Mouse (Mus musculus) mouse embryonic stem cell (cell line): Measurements from ENCODE around the gene Sertad3.

Experiments used
- in situ Hi-C, 2 experiments: fragments of 300-500 bp; cut with MboI; formaldehyde crosslinking; loops; 1 replicate in 1 of 2; 3 replicates in 1 of 2; pipeline ENCODE4 v1.14.3; 2019 to 2020; ENCODE audit warnings: low sequenced_read_pairs in 2 of 2, low pct_unique_long_range_greater_than_20kb in 1 of 2, mixed read lengths in 1 of 2; ENCODE audit not compliant: unreplicated experiment in 1 of 2

Gene Sertad3

GRCm38 (mm10) chr7:27458614-27459013 is 15.0 kb upstream of the Sertad3 start:
- in situ Hi-C loops = no loop called here

DNA sequence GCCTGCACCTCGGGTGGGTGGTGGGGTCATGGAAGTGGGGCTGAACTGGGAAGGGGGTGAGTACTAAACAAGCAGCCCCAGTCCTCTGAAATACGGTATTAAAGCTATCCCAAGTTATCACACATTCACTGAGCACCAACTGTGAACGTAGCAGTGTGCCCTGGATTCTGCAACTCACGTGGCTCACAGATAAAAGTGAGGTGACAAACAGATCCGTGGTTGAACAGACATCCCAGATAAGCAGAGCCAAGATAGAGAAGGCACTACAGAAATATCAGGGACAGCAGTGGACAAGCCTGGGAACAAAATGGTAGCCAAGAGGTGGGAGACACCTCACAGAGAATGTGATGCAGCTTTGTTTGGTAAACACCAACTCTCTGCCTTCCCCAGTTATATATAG is 13.9 kb upstream of the Sertad3 start:
- in situ Hi-C loops = no loop called here

DNA sequence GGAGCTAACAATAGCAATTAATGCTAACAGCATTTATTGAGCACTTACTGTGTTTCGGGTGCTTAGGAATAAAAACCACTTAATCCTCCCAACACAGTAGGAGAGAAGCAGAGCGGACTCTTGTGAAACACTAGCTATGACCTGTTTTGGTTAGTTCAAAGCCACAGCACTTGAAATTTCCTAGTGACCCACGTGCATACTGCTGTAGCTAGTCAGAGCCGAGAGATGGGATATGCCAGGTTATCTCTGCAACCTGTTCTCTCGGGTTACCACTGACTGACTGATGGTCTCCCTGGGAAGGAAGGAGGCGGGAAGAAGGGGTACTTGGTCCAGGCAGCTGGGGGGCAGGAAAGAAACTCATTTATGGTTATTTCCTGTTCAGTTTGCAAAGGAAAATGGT is 13.1 kb upstream of the Sertad3 start:
- in situ Hi-C loops = no loop called here

GRCm38 (mm10) chr7:27467648-27468047 is 5.9 kb upstream of the Sertad3 start:
- in situ Hi-C loops = no loop called here

GRCm38 (mm10) chr7:27471390-27472120 is 2.0 kb upstream of the Sertad3 start:
- in situ Hi-C loops = no loop called here

DNA sequence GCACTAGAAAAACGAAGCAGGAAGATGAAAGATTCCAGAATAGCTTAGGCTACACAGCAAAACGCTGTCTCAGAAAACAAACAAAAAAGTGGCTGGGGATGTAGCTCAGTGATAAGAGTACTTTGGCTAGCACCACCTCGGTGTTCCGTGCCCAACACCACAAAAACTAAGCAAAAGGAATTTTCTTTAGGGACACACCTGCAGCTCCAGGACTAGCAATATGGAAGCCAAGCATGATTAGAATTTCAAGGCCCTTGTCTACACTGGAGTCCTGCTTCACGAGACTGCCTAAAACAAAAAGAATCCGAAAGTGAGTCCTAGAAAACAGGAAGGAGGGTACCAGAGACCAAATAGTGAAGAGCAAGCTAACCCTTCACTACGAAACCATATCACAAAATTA is 972 bp upstream of the Sertad3 start:
- in situ Hi-C loops = no loop called here

GRCm38 (mm10) chr7:27473835-27474489 is 394 bp downstream of the Sertad3 start:
- in situ Hi-C loops = no loop called here

DNA sequence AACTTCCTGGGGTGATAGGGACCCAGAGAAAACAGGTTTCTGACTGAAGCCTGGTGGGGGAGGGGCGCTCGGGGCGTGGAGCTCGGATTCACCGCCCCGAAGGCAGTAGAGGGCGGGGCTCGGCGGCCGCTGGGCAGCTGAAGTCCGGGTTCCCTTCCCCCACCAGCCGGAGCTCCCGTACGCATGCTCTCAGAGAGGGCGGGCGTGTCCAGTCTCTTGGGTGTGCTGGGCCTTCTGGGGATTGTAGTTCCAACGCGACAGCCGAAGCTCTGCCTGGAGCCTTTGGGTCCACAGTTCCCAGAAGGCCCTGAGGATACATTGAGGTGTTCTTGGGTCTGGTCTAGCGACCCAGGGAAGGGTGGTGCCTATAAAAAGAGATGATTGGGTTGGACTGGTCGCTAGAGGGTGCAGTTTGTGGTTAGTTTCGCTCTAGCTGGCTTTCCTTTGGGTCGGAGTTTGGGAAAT is 954 bp downstream of the Sertad3 start:
- in situ Hi-C loops = no loop called here

DNA sequence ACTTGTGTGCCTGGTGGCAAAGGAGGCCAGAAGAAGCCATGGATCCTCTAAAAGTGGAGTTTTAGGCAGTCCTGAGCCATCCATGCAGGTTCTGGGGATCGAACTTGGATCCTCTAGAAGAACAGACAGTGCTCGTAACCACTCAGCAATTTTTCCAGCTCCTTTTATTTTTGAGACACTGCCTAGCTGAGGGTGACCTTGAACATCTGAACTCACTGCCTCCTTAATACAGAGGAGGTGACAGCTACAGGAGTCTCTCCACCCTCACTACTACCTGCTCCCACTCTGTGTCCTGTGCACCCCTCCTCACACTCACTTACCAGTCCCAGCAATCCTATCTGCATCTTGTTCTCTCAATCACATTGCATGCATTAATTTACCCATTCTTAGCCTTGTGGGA is 2.0 kb downstream of the Sertad3 start:
- in situ Hi-C loops = no loop called here

DNA sequence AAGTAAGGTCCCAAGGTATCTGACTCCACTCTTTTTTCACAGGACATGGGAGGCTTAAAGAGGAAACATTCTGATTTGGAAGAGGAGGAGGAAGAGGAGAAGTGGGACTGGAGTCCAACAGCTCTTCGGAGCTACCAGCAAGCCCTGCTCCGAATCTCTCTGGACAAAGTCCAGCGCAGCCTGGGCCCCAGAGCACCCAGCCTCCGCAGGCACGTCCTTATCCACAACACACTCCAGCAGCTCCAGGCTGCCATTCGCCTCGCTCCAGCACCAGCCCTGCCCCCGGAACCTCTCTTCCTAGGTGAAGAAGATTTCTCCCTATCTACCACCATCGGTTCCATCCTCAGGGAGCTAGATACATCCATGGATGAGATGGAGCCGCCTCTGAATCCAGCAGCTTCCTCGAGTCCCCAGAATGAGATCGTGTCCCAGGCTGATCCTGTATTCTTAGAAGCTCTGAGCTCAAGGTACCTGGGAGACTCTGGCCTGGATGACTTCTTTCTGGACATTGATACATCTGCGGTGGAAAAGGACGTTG is 2.6 kb downstream of the Sertad3 start:
- in situ Hi-C loops = no loop called here

DNA sequence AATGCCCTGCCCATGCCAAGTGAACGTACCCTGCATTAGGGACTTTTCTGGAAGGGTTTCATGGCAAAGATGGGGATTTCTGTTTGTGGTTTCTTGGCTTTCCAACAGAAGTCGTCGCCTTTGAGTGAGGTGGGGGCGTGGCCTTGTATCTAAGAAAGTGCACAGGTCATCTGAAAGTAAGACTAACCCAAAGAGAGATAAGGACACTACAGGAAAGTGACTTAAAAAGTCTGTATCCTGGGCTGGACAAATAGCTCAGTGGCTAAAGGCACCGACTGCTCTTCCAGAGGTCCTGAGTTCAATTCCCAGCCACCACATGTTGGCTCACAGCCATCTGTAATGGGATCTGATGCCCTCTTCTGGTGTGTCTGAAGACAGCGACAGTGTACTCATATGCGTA is 5.0 kb downstream of the Sertad3 start:
- in situ Hi-C loops = no loop called here

DNA sequence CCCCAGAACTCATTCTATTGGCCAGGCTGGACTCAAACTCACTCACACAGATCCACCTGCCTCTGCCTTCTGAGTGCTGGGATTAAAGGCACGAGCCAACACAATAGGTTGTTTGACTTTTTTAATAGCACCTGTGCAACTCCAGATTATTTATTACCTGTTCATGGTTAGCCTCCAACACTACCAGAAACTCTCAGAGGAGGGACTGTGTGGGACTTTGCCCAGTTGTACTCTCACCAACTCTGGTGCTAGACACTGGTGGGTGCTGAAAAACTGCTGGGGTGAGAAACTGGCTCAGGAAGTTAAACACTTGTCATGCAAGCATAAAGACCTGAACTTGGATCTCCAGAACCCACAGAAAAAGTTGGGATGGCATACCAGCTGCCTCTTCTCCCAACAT is 6.2 kb downstream of the Sertad3 start:
- in situ Hi-C loops = no loop called here

DNA sequence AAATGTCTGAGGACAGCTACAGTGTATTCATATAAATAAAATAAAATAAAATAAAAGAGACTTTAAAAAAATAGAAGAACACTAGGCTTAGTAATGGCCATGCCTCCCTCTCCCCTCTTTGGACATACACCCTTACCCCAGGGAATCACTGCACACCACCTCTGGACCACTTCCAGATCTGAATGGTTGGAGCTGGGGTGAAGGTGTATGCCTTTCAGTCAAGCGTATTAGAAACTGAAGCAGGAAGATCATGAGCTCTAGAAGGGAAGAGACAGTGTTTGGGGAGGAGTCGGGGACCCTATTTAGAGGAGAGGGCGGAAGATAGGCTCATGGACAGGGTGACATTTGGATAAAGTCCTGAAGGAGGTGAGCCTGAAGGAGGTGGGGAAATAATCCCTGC is 6.9 kb downstream of the Sertad3 start:
- in situ Hi-C loops = no loop called here

- in situ Hi-C loops = no loop called here
These were observed 7.5 kb downstream of the Sertad3 start for GRCm38 (mm10) chr7:27480927-27481626.

GRCm38 (mm10) chr7:27481627-27481969 is 8.0 kb downstream of the Sertad3 start:
- in situ Hi-C loops = no loop called here

- in situ Hi-C loops = no loop called here
These were observed 10.3 kb downstream of the Sertad3 start for GRCm38 (mm10) chr7:27483860-27484259.

DNA sequence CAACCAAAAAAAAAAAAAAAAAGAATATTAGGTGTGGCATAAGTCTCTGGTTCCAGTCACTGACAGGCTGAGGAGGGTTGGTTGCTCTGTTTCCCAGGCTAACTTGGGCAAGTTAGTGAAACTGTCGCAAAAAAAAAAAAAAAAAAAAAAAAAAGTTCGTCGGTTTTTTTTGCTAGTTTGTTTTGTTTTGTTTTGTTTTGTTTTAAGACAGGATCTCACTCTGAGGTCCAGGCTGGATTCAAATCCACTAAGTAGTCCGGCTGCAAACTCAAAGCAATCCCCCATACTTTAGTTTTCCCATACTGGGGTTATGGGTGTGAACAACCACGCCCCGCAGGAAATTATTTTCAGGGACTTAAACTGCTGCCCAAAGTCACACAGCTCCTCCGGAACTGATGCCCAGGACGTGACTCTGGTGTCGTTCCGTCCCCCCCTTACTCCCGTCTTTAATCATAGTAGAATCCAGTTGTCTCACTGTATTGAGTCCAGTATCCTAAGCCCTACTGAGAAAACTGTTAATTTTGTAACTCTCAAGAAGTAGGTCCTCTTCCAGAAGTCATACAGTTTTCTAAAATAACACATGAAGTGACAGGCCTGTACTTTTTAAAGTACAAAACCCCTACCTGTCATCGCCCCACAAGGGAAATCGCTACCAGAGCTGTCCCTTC is 12.7 kb downstream of the Sertad3 start:
- in situ Hi-C loops = no loop called here

DNA sequence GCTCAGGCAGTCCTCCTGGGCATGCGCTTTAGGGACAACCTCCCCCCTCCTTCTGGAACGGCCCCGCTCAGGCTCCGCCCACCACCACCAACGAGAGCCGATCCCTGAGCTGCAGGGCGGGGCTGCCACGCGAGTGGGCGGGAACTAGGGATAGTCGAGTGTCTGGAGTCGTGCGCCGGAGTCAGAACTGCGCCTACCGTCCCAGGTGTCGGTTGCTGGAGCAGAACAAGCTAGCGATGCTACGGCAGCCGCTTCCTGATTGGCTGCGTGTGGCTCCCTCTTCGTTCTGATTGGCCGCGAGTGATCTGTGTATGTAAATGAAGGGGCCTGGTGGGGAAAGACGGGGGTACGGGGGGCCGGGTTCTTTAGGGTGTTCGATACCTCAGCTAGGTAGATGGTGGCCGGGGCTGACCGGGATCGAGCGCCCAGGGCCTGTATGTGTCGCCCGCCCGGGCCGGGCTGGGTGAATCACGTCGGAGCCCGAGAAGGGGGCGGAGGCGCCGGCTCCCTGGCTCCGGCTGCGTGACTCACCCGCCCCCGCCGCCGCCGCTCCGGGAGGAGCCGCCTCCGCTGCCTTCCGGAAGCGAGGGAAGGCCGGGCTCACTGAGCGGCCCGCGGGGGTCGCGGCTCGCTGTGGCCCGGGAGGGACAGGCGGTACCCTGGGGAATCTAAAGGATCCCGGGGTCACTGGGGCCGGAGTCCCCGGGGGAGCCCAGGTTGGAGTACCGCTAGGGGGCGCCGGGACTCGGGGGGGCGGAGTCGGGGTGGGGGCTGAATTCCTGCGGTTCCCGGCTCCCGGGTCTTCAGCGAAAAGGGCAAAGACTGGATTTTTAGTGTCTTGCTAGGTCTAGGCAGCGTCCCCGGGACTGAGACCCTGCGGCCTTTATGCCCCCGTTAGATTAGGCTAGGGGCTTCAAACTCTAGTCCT is 13.5 kb downstream of the Sertad3 start, which contains the start of gene Sertad1:
Sertad1 (plus strand) TSS at position 141 of the 928 bp plus-strand sequence.
- in situ Hi-C loops = no loop called here
